Mouse (Mus musculus) liver, embryonic 16.5 days (tissue): Measurements from ENCODE around the gene Ift81. TPM values are rescaled to one million over a fixed set of nuclear protein-coding genes. Genes with fewer than 3 reads are reported as not detected.

Source experiments
- ATAC-seq: fragments of 200-750 bp; cut with Nextera tagmentation; 2 replicates; pipeline ENCODE4 v1.8.0; 2017; ENCODE audit warnings: low read depth, mild to moderate bottlenecking, moderate number of reproducible peaks, moderate library complexity
- H3K27ac ChIP-seq: fragments of 300-500 bp; sonication (generic); 2 replicates; pipeline ENCODE4 v1.5.1; 2014; ENCODE audit warnings: mild to moderate bottlenecking, low read length
- H3K27me3 ChIP-seq: fragments of 300-500 bp; sonication (generic); 2 replicates; pipeline ENCODE4 v1.6.1; 2014; ENCODE audit warnings: low read depth, low read length, mixed read lengths; ENCODE audit not compliant: control insufficient read depth, insufficient read depth
- H3K36me3 ChIP-seq: fragments of 300-500 bp; sonication (generic); 2 replicates; pipeline ENCODE4 v1.6.1; 2014; ENCODE audit warnings: mild to moderate bottlenecking; ENCODE audit not compliant: control insufficient read depth, insufficient read depth
- H3K4me1 ChIP-seq: fragments of 300-500 bp; sonication (generic); 2 replicates; pipeline ENCODE4 v1.6.1; 2014; ENCODE audit warnings: low read depth, low read length, mixed read lengths; ENCODE audit not compliant: control insufficient read depth
- H3K4me2 ChIP-seq: fragments of 300-500 bp; sonication (generic); 2 replicates; pipeline ENCODE4 v1.6.1; 2014; ENCODE audit warnings: low read depth, low read length, mixed read lengths
- H3K4me3 ChIP-seq: fragments of 300-500 bp; sonication (generic); 2 replicates; pipeline ENCODE4 v1.5.1; 2014; ENCODE audit warnings: low read depth, mild to moderate bottlenecking, low read length
- H3K9ac ChIP-seq: fragments of 300-500 bp; sonication (generic); 2 replicates; pipeline ENCODE4 v1.6.1; 2014; ENCODE audit warnings: low read depth, low read length
- H3K9me3 ChIP-seq: fragments of 300-500 bp; sonication (generic); replicated peaks from 2 replicates; pipeline ENCODE4 v1.6.1; 2016; ENCODE audit warnings: low read length; ENCODE audit not compliant: control insufficient read depth
- WGBS: fragments of 180-500 bp; shearing (Covaris S2); extraction: QIAGEN DNeasy Blood & Tissue Kit; methylation state at CpG from one replicate; pipeline ENCODE4 v1.1.7; 2014; ENCODE audit not compliant: insufficient replicate concordance; 5-methylcytosine and 5-hydroxymethylcytosine counted together
- polyA plus RNA-seq: library from polyadenylated mRNA; unstranded; fragments of >200 nt; fragmentation: Nextera tagmentation; extraction: Ambion mirVana; gene quantifications from 2 replicates; pipeline ENCODE4 v1.2.1, GENCODE M21; 2015

Ift81 gene
- polyA plus RNA-seq, 1 experiment from 2014 or later = 1.9 TPM

DNA sequence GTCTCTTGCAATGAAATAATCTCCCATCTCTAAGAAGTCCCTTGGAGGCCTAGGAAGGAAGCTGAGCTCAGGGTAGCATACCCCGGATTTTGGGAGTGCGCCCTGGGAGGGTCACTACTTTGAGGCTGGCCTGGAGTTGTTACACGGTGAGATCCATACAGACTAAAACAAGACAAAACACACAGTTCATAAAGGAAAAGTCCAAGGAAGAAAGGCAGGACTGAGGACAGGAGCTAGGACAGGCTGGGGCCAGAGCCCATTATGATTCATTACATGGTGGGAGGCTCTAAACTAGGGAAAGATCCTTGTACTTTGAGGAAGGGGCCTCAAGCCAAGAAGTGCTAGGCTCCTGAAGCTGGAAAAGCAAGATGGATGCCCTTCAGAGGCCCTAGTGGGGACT is 85.7 kb downstream of the Ift81 start:
- H3K27ac ChIP-seq = no peak overlapping the region

DNA sequence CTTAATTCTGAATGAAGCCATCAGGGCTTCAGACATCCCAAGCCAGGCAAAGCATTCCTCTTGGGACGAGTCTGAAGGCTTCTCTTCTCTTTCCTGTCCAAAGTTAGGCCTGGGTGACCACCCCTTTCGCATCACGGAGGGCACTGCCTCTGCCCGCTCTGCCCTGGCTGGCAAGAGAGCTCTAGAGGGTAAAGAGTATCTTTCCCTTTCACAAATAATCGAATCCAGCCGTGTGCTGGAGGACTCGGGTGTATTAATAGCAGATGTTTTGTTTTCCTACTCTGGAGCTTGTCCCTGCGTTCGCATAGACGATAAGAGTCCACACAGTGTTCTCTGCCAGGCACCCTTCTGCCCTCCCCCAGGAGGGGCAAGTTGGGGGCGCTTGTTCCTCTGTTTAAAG is 86.6 kb downstream of the Ift81 start:
- H3K4me3 ChIP-seq = no peak overlapping the region
- no peak overlapping the region for H3K9ac ChIP-seq
- ATAC-seq = no peak
- H3K4me2 ChIP-seq = no peak overlapping the region
- no peaks in the 10 kb centered on the region for H3K9me3 ChIP-seq
- H3K4me1 ChIP-seq = peaks cover 5% of the 10 kb centered on the region; the same call in 1 of the 2 replicates
- peak overlapping the region; percentile 62 for H3K27ac ChIP-seq
- H3K36me3 ChIP-seq = no peaks in the 10 kb centered on the region
- WGBS = 56% methylated on average over 11 of the region's 11 CpGs
- H3K27me3 ChIP-seq = no peaks in the 10 kb centered on the region

More for the DNA sequence above, 85.7 kb downstream of the Ift81 start:
- no peaks in the 10 kb centered on the region for H3K27me3 ChIP-seq
- no peak overlapping the region for H3K9ac ChIP-seq
- H3K4me1 ChIP-seq = peaks cover 5% of the 10 kb centered on the region; the same call in 1 of the 2 replicates
- no peaks in the 10 kb centered on the region for H3K9me3 ChIP-seq
- no peaks in the 10 kb centered on the region for H3K36me3 ChIP-seq
- no peak overlapping the region for H3K4me3 ChIP-seq
- no peak overlapping the region for H3K4me2 ChIP-seq
- WGBS = 63% methylated on average over 3 of the region's 3 CpGs
- ATAC-seq = no peak

DNA sequence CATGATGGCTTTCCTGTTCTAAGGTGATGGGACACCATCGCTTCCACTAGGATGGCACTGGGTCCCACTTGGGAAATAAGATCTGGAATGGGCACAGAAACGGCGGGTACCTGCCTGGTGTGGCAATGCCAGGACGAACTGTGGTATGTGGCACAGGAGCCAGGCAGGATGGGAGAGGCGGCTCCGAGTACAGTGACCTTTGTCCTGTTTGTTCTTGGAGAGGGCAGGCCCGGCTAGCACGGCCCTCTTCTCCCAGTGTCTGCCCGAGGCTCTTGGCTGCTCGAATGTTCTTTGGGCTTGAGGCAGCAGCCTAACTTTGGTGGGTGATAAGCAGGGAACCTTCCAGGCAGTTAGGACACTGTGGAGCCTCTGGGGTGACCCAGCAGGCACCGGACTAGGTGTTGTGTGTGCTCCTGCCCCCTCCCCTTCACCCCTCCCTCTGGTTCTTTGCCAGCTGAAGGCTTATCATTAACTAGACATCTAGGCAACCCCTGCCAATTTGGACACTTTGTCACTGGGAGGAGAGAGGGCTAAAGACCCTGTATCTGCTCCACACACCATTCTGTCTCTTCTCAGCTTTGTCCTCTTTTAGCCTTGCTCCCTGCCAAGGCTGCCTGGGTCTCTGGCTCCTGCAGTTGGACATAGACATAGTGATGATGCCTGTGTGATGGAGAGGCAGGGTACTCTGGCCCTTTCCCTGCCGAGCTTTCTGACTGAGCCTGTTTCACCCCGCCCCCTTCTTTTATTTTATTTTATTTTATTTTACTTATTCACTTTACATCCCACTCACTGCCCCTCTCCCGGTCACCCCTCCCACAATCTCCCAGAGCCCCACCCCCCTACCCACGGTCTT is 87.2 kb downstream of the Ift81 start:
- H3K9ac ChIP-seq = no peak overlapping the region
- no peak overlapping the region for H3K4me2 ChIP-seq

DNA sequence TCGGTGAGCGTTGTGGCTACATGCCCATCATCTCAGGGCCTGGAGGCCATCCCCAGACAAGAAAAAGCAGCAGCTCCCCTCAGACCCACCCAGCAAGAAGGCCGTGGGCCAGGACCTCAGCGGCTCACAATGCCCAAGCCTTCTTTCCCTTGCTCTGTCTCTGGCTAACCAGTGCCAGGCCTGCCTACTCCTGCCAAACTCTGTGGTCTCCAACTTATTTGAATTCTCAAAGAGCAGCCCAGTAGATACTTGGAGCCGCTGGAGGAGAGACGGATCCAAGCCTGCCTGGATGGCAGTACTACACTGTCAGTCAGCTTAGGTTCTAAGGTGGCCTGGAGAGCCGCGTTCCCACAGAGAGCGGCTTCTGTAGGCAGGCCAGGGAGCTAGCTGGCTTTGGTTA is 87.9 kb downstream of the Ift81 start:
- Histone ChIP-seq H3K4me1 (peaks cover 5% of the 10 kb centered on the region; the same call in 1 of the 2 replicates), H3K9me3 (no peaks in the 10 kb centered on the region), H3K4me3 (no peak overlapping the region), H3K36me3 (no peaks in the 10 kb centered on the region), H3K27me3 (no peaks in the 10 kb centered on the region), H3K27ac (no peak overlapping the region), H3K4me2 (no peak overlapping the region), H3K9ac (no peak overlapping the region)
- 77% methylated on average over 9 of the region's 9 CpGs for WGBS
- ATAC-seq = no peak

More for the DNA sequence above, 87.2 kb downstream of the Ift81 start:
- no peaks in the 10 kb centered on the region for H3K36me3 ChIP-seq
- 56% methylated on average over 15 of the region's 15 CpGs for WGBS
- no peak overlapping the region for H3K4me3 ChIP-seq
- H3K27me3 ChIP-seq = no peaks in the 10 kb centered on the region
- H3K9me3 ChIP-seq = no peaks in the 10 kb centered on the region
- peaks cover 5% of the 10 kb centered on the region; the same call in 1 of the 2 replicates for H3K4me1 ChIP-seq
- peak overlapping the region; percentile 62 for H3K27ac ChIP-seq
- ATAC-seq = peak; percentile 74

DNA sequence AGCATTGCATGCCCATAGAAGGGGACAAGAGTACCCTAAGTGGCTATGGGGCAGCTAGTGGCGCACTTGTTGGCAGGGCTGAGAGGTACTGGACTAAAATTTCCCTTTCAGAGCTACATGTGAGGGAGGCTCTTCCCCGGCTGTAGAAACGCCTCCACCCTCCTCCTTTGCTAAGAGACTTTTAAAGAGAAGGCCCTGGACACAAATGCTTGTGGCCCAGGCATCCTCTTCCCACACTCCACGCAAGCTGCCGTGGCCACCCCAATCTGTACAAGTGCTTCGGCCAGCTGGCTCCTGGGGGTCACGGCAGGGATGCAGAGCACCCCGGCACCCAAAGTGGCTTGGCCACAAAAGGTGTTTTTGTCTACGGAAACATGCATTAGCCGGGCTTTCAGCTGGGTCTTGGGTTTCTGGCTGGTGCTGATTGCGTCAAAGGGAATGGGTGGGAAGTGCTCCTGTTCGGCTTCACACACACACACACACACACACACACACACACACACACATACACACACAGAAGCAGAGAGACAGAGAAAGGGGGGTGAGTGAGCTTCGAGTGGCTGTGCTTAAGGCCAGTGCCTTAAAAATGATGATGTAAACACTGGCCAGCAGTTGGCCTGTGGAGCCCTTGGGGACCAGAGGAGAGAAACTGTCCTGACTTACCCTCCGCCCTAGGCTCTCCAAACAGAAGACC is 88.9 kb downstream of the Ift81 start:
- Histone ChIP-seq H3K27ac (peak overlapping the region; percentile 31; the same call in 1 of the 2 replicates), H3K9me3 (no peaks in the 10 kb centered on the region), H3K4me2 (no peak overlapping the region), H3K4me3 (no peak overlapping the region), H3K4me1 (peaks cover 5% of the 10 kb centered on the region; the same call in 1 of the 2 replicates), H3K36me3 (no peaks in the 10 kb centered on the region), H3K27me3 (no peaks in the 10 kb centered on the region), H3K9ac (no peak overlapping the region)
- 68% methylated on average over 14 of the region's 14 CpGs for WGBS
- no peak for ATAC-seq

DNA sequence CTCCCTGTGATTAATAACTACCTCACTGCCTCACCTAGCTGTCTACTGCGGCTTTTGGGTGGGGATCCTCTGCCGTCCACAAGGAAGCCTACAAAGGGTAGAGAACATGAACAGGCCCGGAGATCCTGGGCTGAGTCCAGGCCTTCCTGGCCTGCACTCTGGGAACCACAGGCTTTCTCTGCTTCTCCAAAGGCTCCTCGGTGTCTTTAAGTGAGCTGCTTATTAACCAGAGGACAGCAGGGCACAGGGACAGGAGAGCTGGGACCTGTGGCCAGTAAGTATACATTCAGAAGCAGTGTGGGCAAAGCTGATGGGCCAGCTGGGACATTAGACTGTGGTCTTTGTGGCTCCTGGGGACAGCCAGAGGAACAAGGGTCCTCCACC is 89.5 kb downstream of the Ift81 start:
- no peak overlapping the region for H3K4me2 ChIP-seq
- no peaks in the 10 kb centered on the region for H3K9me3 ChIP-seq
- H3K27me3 ChIP-seq = no peaks in the 10 kb centered on the region
- no peak for ATAC-seq
- H3K4me3 ChIP-seq = no peak overlapping the region
- no peak overlapping the region for H3K9ac ChIP-seq
- 54% methylated on average over 4 of the region's 4 CpGs for WGBS
- H3K27ac ChIP-seq = peak overlapping the region; percentile 31; the same call in 1 of the 2 replicates
- no peaks in the 10 kb centered on the region for H3K36me3 ChIP-seq
- H3K4me1 ChIP-seq = peaks cover 5% of the 10 kb centered on the region; the same call in 1 of the 2 replicates

DNA sequence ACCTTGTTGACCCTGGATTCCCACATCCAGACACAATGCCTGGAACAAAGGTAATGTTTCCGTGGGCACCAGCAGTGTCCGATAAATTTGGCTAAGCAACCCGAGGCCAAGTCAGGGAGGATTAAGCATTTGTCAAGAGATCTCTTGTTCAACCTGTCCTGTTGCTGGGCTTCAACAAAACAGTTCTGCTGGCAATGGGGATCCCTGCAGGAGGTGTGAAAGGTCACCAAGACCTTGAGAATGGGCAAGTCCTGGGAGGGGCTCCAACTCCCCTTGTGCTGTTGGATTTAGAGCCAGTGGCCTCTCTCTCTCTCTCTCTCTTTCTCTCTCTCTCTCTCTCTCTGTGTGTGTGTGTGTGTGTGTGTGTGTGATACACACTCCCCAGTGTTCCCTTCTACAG is 90.1 kb downstream of the Ift81 start:
- peaks cover 5% of the 10 kb centered on the region; the same call in 1 of the 2 replicates for H3K4me1 ChIP-seq
- H3K9ac ChIP-seq = no peak overlapping the region
- no peak for ATAC-seq
- H3K27me3 ChIP-seq = no peaks in the 10 kb centered on the region
- H3K4me3 ChIP-seq = no peak overlapping the region
- no peak overlapping the region for H3K27ac ChIP-seq
- H3K9me3 ChIP-seq = no peaks in the 10 kb centered on the region
- no peaks in the 10 kb centered on the region for H3K36me3 ChIP-seq
- 69% methylated on average over 3 of the region's 3 CpGs for whole genome bisulfite sequencing
- H3K4me2 ChIP-seq = no peak overlapping the region

DNA sequence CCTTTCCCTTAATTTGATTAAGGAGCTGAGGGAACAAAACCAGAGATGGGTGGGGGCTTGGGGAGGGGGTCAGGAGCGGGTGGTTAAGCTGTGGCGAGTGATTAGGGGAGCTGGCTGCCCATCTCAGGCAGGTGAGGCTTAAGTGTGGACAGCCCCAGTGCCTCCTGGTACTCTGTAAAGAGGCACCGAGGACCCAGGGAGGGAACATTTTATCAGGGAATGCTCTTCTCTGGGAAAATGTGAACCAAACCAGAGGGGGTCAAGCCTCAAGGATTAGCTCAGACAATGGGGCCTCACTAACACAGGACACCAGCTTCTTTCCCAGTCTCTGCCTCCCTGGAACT is 93.2 kb downstream of the Ift81 start:
- 63% methylated on average over 3 of the region's 3 CpGs for WGBS
- Histone ChIP-seq H3K27ac (no peak overlapping the region), H3K27me3 (no peaks in the 10 kb centered on the region), H3K4me2 (no peak overlapping the region), H3K4me1 (peaks cover 5% of the 10 kb centered on the region; the same call in 1 of the 2 replicates), H3K9ac (no peak overlapping the region), H3K9me3 (no peaks in the 10 kb centered on the region), H3K4me3 (no peak overlapping the region), H3K36me3 (no peaks in the 10 kb centered on the region)
- ATAC-seq = no peak
